Mouse (Mus musculus) G1E (cell line): ENCODE data around the gene Nucb2.

ENCODE experiments used
- CTCF ChIP-seq: IDR thresholded peaks from 2 replicates; pipeline ENCODE4 v1.5.1; 2012; ENCODE audit warnings: low read depth, low read length, inconsistent platforms, mixed read lengths
- GATA1 ChIP-seq: IDR thresholded peaks from 2 replicates; pipeline ENCODE4 v1.6.1; 2012; ENCODE audit warnings: borderline replicate concordance, low read length, inconsistent platforms, mixed read lengths
- POLR2AphosphoS5 ChIP-seq: IDR thresholded peaks from 2 replicates; pipeline ENCODE4 v1.6.1; 2012; ENCODE audit warnings: low read depth, low read length, inconsistent platforms; ENCODE audit not compliant: insufficient replicate concordance
- TAL1 ChIP-seq: conservative IDR thresholded peaks from 2 replicates; pipeline ENCODE4 v1.6.1; 2012; ENCODE audit warnings: low read depth, low read length, inconsistent platforms, mixed read lengths

DNA sequence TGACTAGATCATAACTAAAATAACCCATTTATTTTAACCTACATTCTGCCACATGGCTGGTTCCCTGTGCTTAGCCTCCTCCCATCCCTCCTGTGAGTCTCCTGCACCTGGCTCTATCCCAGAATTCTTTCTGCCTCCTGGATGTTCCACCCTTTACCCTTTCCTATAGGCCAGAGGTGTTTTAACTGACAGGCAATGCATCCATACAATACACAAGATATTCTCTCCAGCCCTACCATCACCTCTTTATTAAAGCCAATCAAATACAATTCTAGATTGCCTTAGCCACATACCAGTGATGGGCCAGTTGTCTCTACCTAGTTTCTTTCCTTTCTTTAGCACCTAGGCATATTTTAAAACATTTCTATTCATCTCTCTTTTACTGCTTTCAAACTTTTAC lies 70.4 kb downstream of the Nucb2 start:
- TF ChIP-seq POLR2AphosphoS5 (no peak), TAL1 (no peak), CTCF (no peak), GATA1 (no peak)
